ENCODE assay signal across 8 mouse cellular contexts in the genomic region with DNA sequence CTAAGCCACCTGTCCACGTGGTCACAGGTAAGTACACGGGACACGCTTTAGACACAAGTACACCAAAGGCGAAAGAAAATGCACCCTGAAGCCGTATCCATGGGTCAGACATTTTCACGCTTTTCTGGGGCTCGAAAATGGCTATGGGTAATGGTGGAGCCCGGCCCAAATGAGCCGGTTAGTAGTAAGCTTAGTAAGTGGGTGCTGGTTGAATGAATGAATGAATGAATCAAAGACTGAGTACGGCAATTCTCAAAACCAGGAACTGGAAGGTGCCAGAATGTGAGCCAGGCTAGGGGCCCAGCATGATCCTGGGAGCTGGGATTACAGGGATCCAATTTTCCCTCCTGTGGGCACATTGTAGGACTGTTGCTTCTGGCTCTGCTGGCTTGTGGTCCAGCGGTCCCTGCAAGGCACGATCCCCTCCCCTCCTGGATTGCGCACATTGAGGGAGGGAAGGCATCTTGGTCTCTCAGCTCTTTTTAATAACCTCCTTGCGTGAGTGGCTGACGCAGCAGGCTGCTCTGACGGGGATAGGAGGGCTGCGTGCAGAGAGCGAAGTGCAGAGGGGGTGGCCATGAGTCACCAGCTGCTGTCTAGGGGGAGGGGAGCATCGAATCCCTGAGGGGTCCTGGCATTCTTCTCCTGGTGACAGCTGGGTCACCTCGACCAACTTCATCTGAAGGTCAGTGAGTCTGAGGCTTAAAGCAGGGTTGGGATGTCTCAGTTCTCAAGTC. TPM values are rescaled to one million over a fixed set of nuclear protein-coding genes. Genes with fewer than 3 reads are reported as not detected.
DNase-seq lines count a peak whose midpoint lies in the region; ATAC-seq and TF ChIP-seq lines count a peak whose summit lies in the region.

A gene (plus strand): TSS at position 594 of the 737 bp plus-strand sequence.

- peaks cover 8% of the 10 kb centered on the region; the same call in 1 of the 2 replicates for H3K79me2 ChIP-seq in MEL (ENCODE audit: control insufficient read depth, insufficient read depth, low read length, poor library complexity)

- H3K36me3 ChIP-seq in MEL (ENCODE audit: control insufficient read depth in 1 of 2, insufficient read depth in 2 of 2, low read length in 2 of 2) = peaks cover 0 to 12% of the 10 kb centered on the region in 2 experiments; a peak in 2 of 4 replicates
- peaks cover 11% of the 10 kb centered on the region for H3K36me3 ChIP-seq in limb, embryonic 14.5 days (ENCODE audit: control insufficient read depth, insufficient read depth, low read length)
- H3K36me3 ChIP-seq in neural tube, embryonic 13.5 days = peaks cover 10% of the 10 kb centered on the region

- no peaks in the 10 kb centered on the region for H3K27me3 ChIP-seq in MEL (ENCODE audit: control insufficient read depth in 1 of 2, insufficient read depth in 2 of 2, low read length in 2 of 2)
- H3K27me3 ChIP-seq in limb, embryonic 14.5 days (ENCODE audit: control insufficient read depth, insufficient read depth, low read length) = no peaks in the 10 kb centered on the region
- no peaks in the 10 kb centered on the region for H3K27me3 ChIP-seq in neural tube, embryonic 13.5 days

- H3K9me3 ChIP-seq in MEL (replicated peaks; ENCODE audit: insufficient read depth, low read length) = no peaks in the 10 kb centered on the region
- no peaks in the 10 kb centered on the region for H3K9me3 ChIP-seq in limb, embryonic 14.5 days (ENCODE audit: control insufficient read depth, low read length)
- H3K9me3 ChIP-seq in neural tube, embryonic 13.5 days = no peaks in the 10 kb centered on the region

- H3K4me3 ChIP-seq in MEL (ENCODE audit: control insufficient read depth in 1 of 2, insufficient read depth in 1 of 2, low read depth in 2 of 2, low read length in 2 of 2) = peak within 1 kb of the TSS; percentile 52 to 58
- H3K4me3 ChIP-seq in limb, embryonic 14.5 days (replicated peaks; ENCODE audit: low read length) = peak within 1 kb of the TSS; percentile 95
- peak within 1 kb of the TSS; percentile 90 for H3K4me3 ChIP-seq in neural tube, embryonic 13.5 days

- peak within 1 kb of the TSS; percentile 79 for H3K27ac ChIP-seq in MEL (ENCODE audit: control insufficient read depth, low read depth, low read length)
- 0 out of 2 replicates have a peak within 1 kb of the TSS, but pooled peaks have one; percentile 52 for H3K27ac ChIP-seq in limb, embryonic 14.5 days (replicated peaks; ENCODE audit: low read depth, low read length)
- H3K27ac ChIP-seq in neural tube, embryonic 13.5 days (replicated peaks) = peak within 1 kb of the TSS; percentile 92

- peak within 1 kb of the TSS; percentile 94 for H3K4me2 ChIP-seq in limb, embryonic 14.5 days (replicated peaks; ENCODE audit: low read depth, low read length, severe bottlenecking)
- peak within 1 kb of the TSS; percentile 89 for H3K4me2 ChIP-seq in neural tube, embryonic 13.5 days

- TF ChIP-seq CTCF in MEL (IDR thresholded peaks at IDR 0.05 in 2 of 3, conservative IDR thresholded peaks at IDR 0.05 in 1 of 3; ENCODE audit: control insufficient read depth in 1 of 3, insufficient read depth in 1 of 3, low read depth in 2 of 3, low read length in 3 of 3, poor library complexity in 1 of 3, severe bottlenecking in 1 of 3) = no peak

- TF ChIP-seq POLR2A in MEL (IDR thresholded peaks at IDR 0.05; ENCODE audit: control insufficient read depth in 1 of 2, insufficient read depth in 1 of 2, low read depth in 1 of 2, low read length in 2 of 2, poor library complexity in 1 of 2) = peak; percentile 4 to 64; a peak in 2 of 4 replicates
- TF ChIP-seq POLR2A in limb, embryonic 14.5 days (IDR thresholded peaks at IDR 0.05; ENCODE audit: borderline replicate concordance, extremely low read depth, insufficient read depth, insufficient read length) = no peak

- DNase-seq in 3134 (ENCODE audit: extremely low read depth, insufficient read length, low spot score) = peak; percentile 79
- peak; percentile 92 for DNase-seq in MEL (ENCODE audit: low read depth, low spot score)
- peak; percentile 66 for DNase-seq in embryo, embryonic 11 days
- no peak for DNase-seq in heart, adult 18-20 months
- DNase-seq in kidney, adult 18-20 months = peak; percentile 50
- peak; percentile 55 for DNase-seq in limb, embryonic 14.5 days (ENCODE audit: low spot score)
- no peak for DNase-seq in urinary bladder, postnatal 14 days (ENCODE audit: low spot score)

- WGBS in limb, embryonic 14.5 days = 13% methylated on average over 17 of the region's 20 CpGs
- WGBS in neural tube, embryonic 13.5 days = 14% methylated on average over 20 of the region's 20 CpGs

- TF ChIP-seq EP300 in MEL (IDR thresholded peaks at IDR 0.05; ENCODE audit: low read depth in 1 of 2, low read length in 2 of 2) = no peak; a peak in 1 of 4 replicates

- no peak for TF ChIP-seq RAD21 in MEL (IDR thresholded peaks at IDR 0.05; ENCODE audit: low read depth, low read length)

- H3K4me1 ChIP-seq in MEL (ENCODE audit: control insufficient read depth in 1 of 2, insufficient read depth in 2 of 2, low read length in 2 of 2) = peaks cover 4 to 29% of the 10 kb centered on the region in 2 experiments
- H3K4me1 ChIP-seq in limb, embryonic 14.5 days (ENCODE audit: control insufficient read depth, insufficient read depth, low read length) = peaks cover 55% of the 10 kb centered on the region
- H3K4me1 ChIP-seq in neural tube, embryonic 13.5 days (replicated peaks) = peaks cover 77% of the 10 kb centered on the region

- no peak for ATAC-seq in limb, embryonic 14.5 days (ENCODE audit: low FRiP score, low read depth)
- peak; percentile 3; the same call in 1 of the 2 replicates for ATAC-seq in neural tube, embryonic 13.5 days (ENCODE audit: low read depth)

- peak within 1 kb of the TSS; percentile 66 for H3K9ac ChIP-seq in MEL (ENCODE audit: control insufficient read depth, low read depth, low read length, poor library complexity, severe bottlenecking)
- H3K9ac ChIP-seq in limb, embryonic 14.5 days (ENCODE audit: low read depth, low read length, severe bottlenecking) = peak within 1 kb of the TSS; percentile 41
- peak within 1 kb of the TSS; percentile 84 for H3K9ac ChIP-seq in neural tube, embryonic 13.5 days

TF ChIP-seq in MEL, 35 proteins besides CTCF, POLR2A, EP300 and RAD21:
- TF ChIP-seq ZNF384 (IDR thresholded peaks at IDR 0.05; ENCODE audit: low read depth, low read length) (no peak), RCOR1 (IDR thresholded peaks at IDR 0.05; ENCODE audit: low read depth, low read length) (no peak), NRF1 (IDR thresholded peaks at IDR 0.05; ENCODE audit: insufficient read depth, low read depth, low read length, poor library complexity, severe bottlenecking) (peak; percentile 19; the same call in 1 of the 2 replicates), POLR2AphosphoS5 (IDR thresholded peaks at IDR 0.05; ENCODE audit: borderline replicate concordance, low read depth, low read length) (no peak), ELF1 (IDR thresholded peaks at IDR 0.05; ENCODE audit: low read depth, low read length) (no peak), TBP (IDR thresholded peaks at IDR 0.05; ENCODE audit: low read depth, low read length) (peak; percentile 79), HCFC1 (IDR thresholded peaks at IDR 0.05; ENCODE audit: low read depth, low read length) (no peak), SIN3A (IDR thresholded peaks at IDR 0.05; ENCODE audit: low read length) (no peak), CHD1 (IDR thresholded peaks at IDR 0.05; ENCODE audit: low read depth, low read length) (no peak), ZKSCAN1 (IDR thresholded peaks at IDR 0.05; ENCODE audit: low read depth, low read length) (no peak), ZC3H11A (IDR thresholded peaks at IDR 0.05; ENCODE audit: low read depth, low read length) (no peak), UBTF (IDR thresholded peaks at IDR 0.05; ENCODE audit: borderline replicate concordance, insufficient read depth, low read depth, low read length) (no peak), MAX (IDR thresholded peaks at IDR 0.05; ENCODE audit: low read length) (peak; percentile 37), E2F4 (IDR thresholded peaks at IDR 0.05; ENCODE audit: borderline replicate concordance, low read depth, low read length) (no peak), TCF12 (IDR thresholded peaks at IDR 0.05; ENCODE audit: low read depth, low read length) (no peak), KAT2A (conservative IDR thresholded peaks at IDR 0.05; ENCODE audit: low read depth, low read length) (no peak), MXI1 (IDR thresholded peaks at IDR 0.05; ENCODE audit: low read depth, low read length) (peak; percentile 13; the same call in 1 of the 2 replicates), NELFE (IDR thresholded peaks at IDR 0.05; ENCODE audit: low read depth, low read length) (no peak), ETS1 (IDR thresholded peaks at IDR 0.05; ENCODE audit: low read depth, low read length) (peak; percentile 51; the same call in 1 of the 2 replicates), JUND (IDR thresholded peaks at IDR 0.05; ENCODE audit: low read depth, low read length) (no peak), MAZ (IDR thresholded peaks at IDR 0.05; ENCODE audit: low read depth, low read length) (peak; percentile 80; the same call in 1 of the 2 replicates), USF1 (IDR thresholded peaks at IDR 0.05; ENCODE audit: low read depth, low read length) (peak; percentile 45; the same call in 1 of the 2 replicates)

RNA-seq across cellular contexts. Expression of the gene that starts here (rescaled TPM):
- 21.2 and 27.2 TPM in 2 replicates for total RNA-seq in MEL (2012; rRNA removed)
- polyA plus RNA-seq in MEL (2012; ENCODE audit: insufficient read depth in 1 of 2, insufficient read length in 2 of 2, low read depth in 1 of 2, low replicate concordance in 2 of 2, missing spikeins in 1 of 2) = 10 to 100 TPM in 1 of 2 experiments, not detected in 1; 56.6 TPM
- 10 to 100 TPM; 46.3 to 54.9 TPM for total RNA-seq in heart, adult 18-20 months (2021)
- 286 and 289 TPM in 2 replicates for polyA plus RNA-seq in limb, embryonic 14.5 days (2012; rRNA removed)
- 101 and 106 TPM in 2 replicates for polyA plus RNA-seq in limb, embryonic 14.5 days (2014; fragmentation: Nextera tagmentation; extraction: Ambion mirVana)
- 325 and 351 TPM in 2 replicates for polyA plus RNA-seq in neural tube, embryonic 13.5 days (2015; fragmentation: Nextera tagmentation; extraction: Ambion mirVana)

Comparison
In these comparisons a context has a peak if more than half of its experiments do, and no peak if none do; other contexts are left out.
1. DNase-seq: peak in 3134 (single experiment), MEL (single experiment), embryo, embryonic 11 days (single experiment), kidney, adult 18-20 months (single experiment) and limb, embryonic 14.5 days (single experiment); none in heart, adult 18-20 months (0 of 2) and urinary bladder, postnatal 14 days (single experiment).
2. Peak in every context shown above with its lines, with median percentiles within 50 percentile points of each other: H3K27ac ChIP-seq, H3K4me3 ChIP-seq and H3K9ac ChIP-seq.